Mouse (Mus musculus): ENCODE results near the gene Cdc42se2.

DNA sequence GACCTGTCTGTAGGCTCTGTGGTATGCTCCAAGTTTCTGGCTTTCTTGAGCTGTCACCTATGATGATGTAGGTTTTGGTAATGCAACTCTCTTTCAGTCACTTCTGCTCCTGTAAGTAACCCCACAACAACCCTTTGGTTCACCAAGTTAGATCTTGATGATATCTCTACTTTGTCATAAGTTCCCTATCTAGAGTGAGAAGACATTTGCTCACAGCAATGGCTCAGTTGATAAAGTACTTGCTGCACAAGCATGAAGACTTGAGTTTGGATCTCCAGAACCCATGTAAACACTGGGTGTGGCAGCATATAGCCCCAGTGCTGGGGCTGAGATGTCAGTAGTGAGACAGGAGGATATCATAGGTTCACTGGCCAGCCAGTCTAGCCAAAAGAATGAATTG is 28.2 kb upstream of the Cdc42se2 start:
- TF ChIP-seq CTCF (IDR thresholded peaks at IDR 0.05; ENCODE audit: low read depth, low read length) (no peak), POLR2A (IDR thresholded peaks at IDR 0.05; ENCODE audit: insufficient read depth, low read length) (no peak), EP300 (IDR thresholded peaks at IDR 0.05; ENCODE audit: insufficient read depth, low read depth, low read length) (no peak)
